Mouse (Mus musculus): ENCODE measurements at regions not wholly inside any gene's neighbourhood (a gene's known extent, or its start where the extent isn't known, plus 50 kb on each side); places are given as distances from the start of the nearest gene placed in this dataset.

GRCm38 (mm10) chr2:173334856-173335595 lies 58.7 kb upstream of the Pmepa1 start:
- intact Hi-C loops (cut with DNase I) = loop anchor here (5.0 kb wide), 1 partner anchor 58 kb away; the partner anchor contains the start of gene Pmepa1

GRCm38 (mm10) chr2:173335859-173336258 lies 59.5 kb upstream of the Pmepa1 start:
- intact Hi-C loops (cut with DNase I) = loop anchor here (5.0 kb wide), 1 partner anchor 59 kb away; the partner anchor contains the start of gene Pmepa1
- DNase-seq (ENCODE audit: low spot score in 2 of 2) = peak; percentile 64 to 71

More at GRCm38 (mm10) chr2:173334856-173335595, 58.7 kb upstream of the Pmepa1 start:
- DNase-seq (ENCODE audit: low spot score in 2 of 2) = peak in 1 of 2 experiments; percentile 37

GRCm38 (mm10) chr2:173337666-173338065 lies 61.3 kb upstream of the Pmepa1 start:
- intact Hi-C loops (cut with DNase I) = loop anchor here (5.0 kb wide), 1 partner anchor 60 kb away; the partner anchor contains the start of gene Pmepa1
- no peak for DNase-seq (ENCODE audit: low spot score in 2 of 2)

- no peak for DNase-seq (ENCODE audit: low spot score in 2 of 2)
- intact Hi-C loops (cut with DNase I) = loop anchor here (5.0 kb wide), 1 partner anchor 61 kb away; the partner anchor contains the start of gene Pmepa1
Measured at GRCm38 (mm10) chr2:173338671-173339070, 62.3 kb upstream of the Pmepa1 start.

- no peak for DNase-seq (ENCODE audit: low spot score in 2 of 2)
- intact Hi-C loops (cut with DNase I) = loop anchor here (5.0 kb wide), 1 partner anchor 62 kb away; the partner anchor contains the start of gene Pmepa1
Measured at GRCm38 (mm10) chr2:173339211-173339610, 62.9 kb upstream of the Pmepa1 start.

GRCm38 (mm10) chr2:173340044-173340601 lies 63.8 kb upstream of the Pmepa1 start:
- intact Hi-C loops (cut with DNase I) = loop anchor here (10.0 kb wide), 1 partner anchor 115 kb away; no protein-coding TSS in a partner anchor
- DNase-seq (ENCODE audit: low spot score in 2 of 2) = peak in 1 of 2 experiments; percentile 64

- intact Hi-C loops (cut with DNase I) = loop anchor here (10.0 kb wide), 1 partner anchor 118 kb away; no protein-coding TSS in a partner anchor
- DNase-seq (ENCODE audit: low spot score in 2 of 2) = peak in 1 of 2 experiments; percentile 27
Measured at GRCm38 (mm10) chr2:173342605-173343260, 66.4 kb upstream of the Pmepa1 start.

- DNase-seq (ENCODE audit: low spot score in 2 of 2) = no peak
- intact Hi-C loops (cut with DNase I) = loop anchor here (10.0 kb wide), 1 partner anchor 119 kb away; no protein-coding TSS in a partner anchor
Measured at GRCm38 (mm10) chr2:173343665-173344064, 67.3 kb upstream of the Pmepa1 start.

- DNase-seq (ENCODE audit: low spot score in 2 of 2) = no peak
- intact Hi-C loops (cut with DNase I) = loop anchor here (10.0 kb wide), 1 partner anchor 119 kb away; no protein-coding TSS in a partner anchor
Measured at GRCm38 (mm10) chr2:173344221-173344620, 67.9 kb upstream of the Pmepa1 start.

- peak; percentile 69 to 78 for DNase-seq (ENCODE audit: low spot score in 2 of 2)
Measured at GRCm38 (mm10) chr2:173347341-173347740, 71.0 kb upstream of the Pmepa1 start.

GRCm38 (mm10) chr2:173348757-173349156 lies 72.4 kb upstream of the Pmepa1 start:
- intact Hi-C loops (cut with DNase I) = loop anchor here (10.0 kb wide), 1 partner anchor 124 kb away; no protein-coding TSS in a partner anchor
- no peak for DNase-seq (ENCODE audit: low spot score in 2 of 2)

More at GRCm38 (mm10) chr2:173347341-173347740, 71.0 kb upstream of the Pmepa1 start:
- intact Hi-C loops (cut with DNase I) = loop anchor here (10.0 kb wide), 1 partner anchor 123 kb away; no protein-coding TSS in a partner anchor

- DNase-seq (ENCODE audit: low spot score in 2 of 2) = no peak
- intact Hi-C loops (cut with DNase I) = loop anchor here (10.0 kb wide), 1 partner anchor 125 kb away; no protein-coding TSS in a partner anchor
Measured at GRCm38 (mm10) chr2:173349510-173349909, 73.2 kb upstream of the Pmepa1 start.

- intact Hi-C loops (cut with DNase I) = loop anchor here (10.0 kb wide), 1 partner anchor 125 kb away; no protein-coding TSS in a partner anchor
- DNase-seq (ENCODE audit: low spot score in 2 of 2) = no peak
Measured at GRCm38 (mm10) chr2:173349910-173350309, 73.6 kb upstream of the Pmepa1 start.

- intact Hi-C loops (cut with DNase I) = no loop called here
- DNase-seq (ENCODE audit: low spot score in 2 of 2) = no peak
Measured at GRCm38 (mm10) chr2:173350405-173350804, 74.1 kb upstream of the Pmepa1 start.

GRCm38 (mm10) chr2:173350831-173351230 lies 74.5 kb upstream of the Pmepa1 start:
- no peak for DNase-seq (ENCODE audit: low spot score in 2 of 2)
- intact Hi-C loops (cut with DNase I) = no loop called here

GRCm38 (mm10) chr2:173351831-173352755 lies 75.8 kb upstream of the Pmepa1 start:
- intact Hi-C loops (cut with DNase I) = no loop called here
- peak in 1 of 2 experiments; percentile 39 for DNase-seq (ENCODE audit: low spot score in 2 of 2)

- intact Hi-C loops (cut with DNase I) = no loop called here
- DNase-seq (ENCODE audit: low spot score in 2 of 2) = no peak
Measured at GRCm38 (mm10) chr2:173352756-173353139, 76.4 kb upstream of the Pmepa1 start.

- intact Hi-C loops (cut with DNase I) = no loop called here
- no peak for DNase-seq (ENCODE audit: low spot score in 2 of 2)
Measured at GRCm38 (mm10) chr2:173353435-173354241, 77.3 kb upstream of the Pmepa1 start.

Data from left cerebral cortex, postnatal 14 days (tissue).